Mouse (Mus musculus) frontal cortex, postnatal 25 days (tissue): ENCODE data around the gene Slc5a3.

ENCODE experiments used
- DNase-seq, 2 experiments: peaks; one replicate each; pipeline ENCODE4 v3.0.0; 2022; ENCODE audit warnings: low spot score in 2 of 2

Gene Slc5a3

GRCm38 (mm10) chr16:92057852-92058643 is at the start of gene Slc5a3, which contains the start of the genes Mrps6 and Gm49711:
Gene Slc5a3, plus strand, starts transcription at chr16:92058322.
Gene Mrps6, plus strand, starts transcription at chr16:92058270.
Gene Gm49711, plus strand, starts transcription at chr16:92058316.
- DNase-seq: peak; percentile 77 to 79

GRCm38 (mm10) chr16:92009586-92009985 is 48.5 kb upstream of the Slc5a3 start:
- DNase-seq: no peak

GRCm38 (mm10) chr16:92016792-92017191 is 41.3 kb upstream of the Slc5a3 start:
- DNase-seq: no peak

GRCm38 (mm10) chr16:92019141-92020118 is 38.7 kb upstream of the Slc5a3 start:
- no peak for DNase-seq

- DNase-seq: no peak
Measured at GRCm38 (mm10) chr16:92021656-92022400, 36.3 kb upstream of the Slc5a3 start.

- no peak for DNase-seq
Measured at GRCm38 (mm10) chr16:92022494-92023283, 35.4 kb upstream of the Slc5a3 start.

GRCm38 (mm10) chr16:92033286-92033685 is 24.8 kb upstream of the Slc5a3 start:
- DNase-seq: no peak

GRCm38 (mm10) chr16:92034676-92035075 is 23.4 kb upstream of the Slc5a3 start:
- DNase-seq: no peak

GRCm38 (mm10) chr16:92036701-92037100 is 21.4 kb upstream of the Slc5a3 start:
- DNase-seq: no peak

GRCm38 (mm10) chr16:92037891-92038607 is 20.1 kb upstream of the Slc5a3 start:
- no peak for DNase-seq

- no peak for DNase-seq
Measured at GRCm38 (mm10) chr16:92039421-92039820, 18.7 kb upstream of the Slc5a3 start.

GRCm38 (mm10) chr16:92039966-92040365 is 18.2 kb upstream of the Slc5a3 start:
- DNase-seq: no peak

- DNase-seq: no peak
Measured at GRCm38 (mm10) chr16:92051777-92052310, 6.3 kb upstream of the Slc5a3 start.

- DNase-seq: no peak
Measured at GRCm38 (mm10) chr16:92052569-92052968, 5.6 kb upstream of the Slc5a3 start.

GRCm38 (mm10) chr16:92056711-92057110 is 1.4 kb upstream of the Slc5a3 start:
- DNase-seq: no peak

- DNase-seq: no peak
Measured at GRCm38 (mm10) chr16:92057456-92057851, 668 bp upstream of the Slc5a3 start.

- DNase-seq: no peak
Measured at GRCm38 (mm10) chr16:92058644-92059620, 810 bp downstream of the Slc5a3 start.

GRCm38 (mm10) chr16:92060213-92060612 is 2.1 kb downstream of the Slc5a3 start:
- no peak for DNase-seq

GRCm38 (mm10) chr16:92061586-92061985 is 3.5 kb downstream of the Slc5a3 start:
- DNase-seq: no peak
